Mouse (Mus musculus) hindbrain, embryonic 14.5 days (tissue): ENCODE results near the gene Bckdhb. TPM values are rescaled to one million over a fixed set of nuclear protein-coding genes. Genes with fewer than 3 reads are reported as not detected.
"Not testable (repeated sequence)": the region's sequence is repeated elsewhere in the genome, so short reads cannot be mapped to it uniquely, and the experiment has no call there.

ENCODE experiments used
- ATAC-seq: fragments of 200-750 bp; cut with Nextera tagmentation; 2 replicates; pipeline ENCODE4 v1.8.0; 2017; ENCODE audit warnings: moderate number of reproducible peaks, mild to moderate bottlenecking, moderate TSS enrichment, moderate library complexity; ENCODE audit not compliant: low FRiP score
- DNase-seq: peaks from one replicate; pipeline ENCODE4 v3.0.0-alpha.2; 2015; ENCODE audit warnings: low spot score
- H3K27ac ChIP-seq: fragments of 300-500 bp; sonication (generic); 2 replicates; pipeline ENCODE4 v1.5.1; 2014; ENCODE audit warnings: mild to moderate bottlenecking, moderate library complexity
- H3K27me3 ChIP-seq: fragments of 300-500 bp; sonication (generic); 2 replicates; pipeline ENCODE4 v1.6.1; 2014; ENCODE audit warnings: mild to moderate bottlenecking, low read length, mixed read lengths; ENCODE audit not compliant: control insufficient read depth, insufficient read depth
- H3K36me3 ChIP-seq: fragments of 300-500 bp; sonication (generic); replicated peaks from 2 replicates; pipeline ENCODE4 v1.6.1; 2014; ENCODE audit not compliant: control insufficient read depth, insufficient read depth
- H3K4me1 ChIP-seq: fragments of 300-500 bp; sonication (generic); replicated peaks from 2 replicates; pipeline ENCODE4 v1.6.1; 2014; ENCODE audit warnings: antibody characterized with exemption, low read length, mixed read lengths; ENCODE audit not compliant: control insufficient read depth, insufficient read depth
- H3K4me2 ChIP-seq: fragments of 300-500 bp; sonication (generic); replicated peaks from 2 replicates; pipeline ENCODE4 v1.6.1; 2014; ENCODE audit warnings: mild to moderate bottlenecking, moderate library complexity
- H3K4me3 ChIP-seq: fragments of 300-500 bp; sonication (generic); replicated peaks from 2 replicates; pipeline ENCODE4 v1.5.1; 2014; ENCODE audit warnings: mild to moderate bottlenecking, low read length
- H3K9ac ChIP-seq: fragments of 300-500 bp; sonication (generic); 2 replicates; pipeline ENCODE4 v1.6.1; 2014
- H3K9me3 ChIP-seq: fragments of 300-500 bp; sonication (generic); 2 replicates; pipeline ENCODE4 v1.6.1; 2016; ENCODE audit warnings: low read length; ENCODE audit not compliant: control insufficient read depth
- WGBS: fragments of 180-500 bp; shearing (Covaris S2); extraction: QIAGEN DNeasy Blood & Tissue Kit; methylation state at CpG from one replicate; pipeline ENCODE4 v1.1.7; 2014; 5-methylcytosine and 5-hydroxymethylcytosine counted together
- polyA plus RNA-seq: library from polyadenylated mRNA; unstranded; fragments of >200 nt; fragmentation: Nextera tagmentation; extraction: Ambion mirVana; gene quantifications from 2 replicates; pipeline ENCODE4 v1.2.1, GENCODE M21; 2014

Bckdhb gene
- polyA plus RNA-seq, 1 experiment from 2014 or later = 32.5 TPM

DNA sequence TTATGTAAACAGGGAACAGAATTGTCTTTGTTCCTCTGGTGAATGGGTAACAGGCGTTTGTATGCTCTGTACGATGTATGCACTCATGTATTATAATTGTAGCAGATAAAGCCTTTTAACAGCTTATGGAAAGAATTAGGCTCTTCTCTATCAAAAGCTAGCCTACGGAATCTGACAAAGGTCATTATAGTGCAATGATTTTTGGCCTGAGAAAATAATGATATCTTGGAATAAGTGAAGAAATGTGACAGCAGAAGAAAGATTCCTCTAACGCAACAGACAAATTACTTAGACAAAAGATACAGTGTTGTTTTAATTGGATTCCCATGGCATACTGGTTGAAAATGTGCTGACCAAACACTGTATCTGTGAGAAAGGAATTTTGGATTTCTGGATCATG is 122.0 kb downstream of the Bckdhb start:
- 30% methylated on average over 4 of the region's 4 CpGs for WGBS
- Histone ChIP-seq H3K4me3 (no peak overlapping the region), H3K4me1 (0 out of 2 replicates have a peak, but pooled peaks cover 3% of the 10 kb centered on the region), H3K4me2 (no peak overlapping the region), H3K9me3 (no peaks in the 10 kb centered on the region), H3K27me3 (no peaks in the 10 kb centered on the region), H3K9ac (no peak overlapping the region), H3K36me3 (no peaks in the 10 kb centered on the region), H3K27ac (peak overlapping the region; percentile 36; the same call in 1 of the 2 replicates)
- DNase-seq (no peak), ATAC-seq (no peak)

DNA sequence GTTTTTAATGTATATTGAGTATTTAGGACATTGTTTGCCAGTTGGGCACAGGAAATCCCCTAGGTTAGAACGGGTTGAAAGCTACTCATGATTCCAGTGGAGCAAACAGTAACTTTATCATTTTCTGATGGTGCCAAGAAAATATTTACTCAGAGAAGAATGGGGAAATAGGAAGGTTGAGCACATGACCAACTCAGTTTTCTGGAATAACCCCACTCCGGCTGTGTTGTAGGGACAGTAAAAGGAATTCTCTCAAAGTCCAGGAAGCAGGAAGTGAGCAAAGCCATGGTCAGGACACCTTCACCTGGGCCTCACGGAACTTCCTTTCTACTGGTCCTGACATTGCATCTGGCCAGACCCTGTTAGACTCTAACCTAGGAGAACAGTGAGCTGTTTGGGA is 122.5 kb downstream of the Bckdhb start:
- Histone ChIP-seq H3K27ac (peak overlapping the region; percentile 36; the same call in 1 of the 2 replicates), H3K4me2 (no peak overlapping the region), H3K4me3 (no peak overlapping the region), H3K4me1 (0 out of 2 replicates have a peak, but pooled peaks cover 3% of the 10 kb centered on the region), H3K9me3 (no peaks in the 10 kb centered on the region), H3K9ac (no peak overlapping the region), H3K36me3 (no peaks in the 10 kb centered on the region), H3K27me3 (no peaks in the 10 kb centered on the region)
- DNase-seq (no peak), ATAC-seq (no peak)
- 84% methylated on average over 3 of the region's 3 CpGs for WGBS

DNA sequence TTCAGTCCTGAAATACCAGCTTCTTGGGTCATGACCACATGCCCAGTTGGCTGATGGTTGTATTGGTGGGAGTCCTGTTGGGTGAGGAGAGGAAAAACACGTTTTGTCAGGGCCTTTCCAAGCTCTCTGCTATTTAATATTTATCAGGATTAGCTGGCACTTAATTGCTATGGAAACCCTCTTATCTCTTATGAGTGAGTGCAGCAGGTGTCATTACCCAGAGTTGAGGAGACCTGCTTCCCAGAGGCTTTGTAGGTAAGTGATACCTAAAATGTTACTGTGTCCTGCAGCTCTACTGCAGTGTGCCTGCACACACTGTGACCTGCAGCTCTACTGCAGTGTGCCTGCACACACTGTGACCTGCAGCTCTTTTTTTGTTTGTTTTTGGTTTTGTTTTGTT is 124.2 kb downstream of the Bckdhb start:
- H3K4me1 ChIP-seq = 0 out of 2 replicates have a peak, but pooled peaks cover 3% of the 10 kb centered on the region
- 48% methylated on average over 1 of the region's 1 CpGs for WGBS
- no peak for DNase-seq

DNA sequence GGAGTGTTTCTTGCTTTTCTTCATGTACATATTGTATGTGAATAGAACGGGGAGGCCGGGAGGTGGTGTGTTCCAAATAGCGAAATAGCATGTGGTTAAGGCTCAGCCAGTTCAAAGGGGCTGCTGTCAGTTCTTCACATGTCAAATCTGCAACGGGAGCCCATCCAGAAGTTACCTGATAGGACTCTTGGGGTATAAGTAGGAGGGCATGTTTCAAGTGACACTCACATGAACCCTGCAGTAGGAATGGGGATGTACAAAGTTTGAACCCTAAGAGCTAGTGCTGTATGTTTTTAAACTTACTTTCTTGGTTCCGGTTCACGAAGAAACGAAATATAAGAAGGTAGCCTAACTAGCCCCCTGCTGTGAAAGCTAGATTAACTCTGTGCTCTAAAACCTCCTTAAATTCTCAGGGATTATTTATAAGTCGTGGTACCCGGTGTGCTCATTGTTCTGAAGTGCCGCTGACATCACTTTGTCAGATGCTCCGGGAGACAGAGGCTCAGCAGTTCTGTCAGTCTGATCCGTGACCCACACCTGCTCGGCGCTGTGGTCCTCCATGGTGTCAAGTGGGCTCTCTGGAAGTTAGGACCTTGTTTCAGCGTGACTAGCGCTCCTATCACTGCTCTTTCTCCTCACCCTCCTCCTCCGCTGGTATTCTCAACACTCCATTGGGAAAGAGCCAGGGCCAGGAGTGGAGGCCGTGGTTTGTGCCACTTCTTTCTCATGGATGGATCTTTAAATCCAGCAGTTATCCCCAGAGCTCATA is 126.1 kb downstream of the Bckdhb start:
- WGBS = 83% methylated on average over 18 of the region's 18 CpGs

More for the DNA sequence above, 124.2 kb downstream of the Bckdhb start:
- H3K9me3 ChIP-seq = no peaks in the 10 kb centered on the region
- no peak overlapping the region for H3K4me3 ChIP-seq
- ATAC-seq = no peak
- H3K27me3 ChIP-seq = no peaks in the 10 kb centered on the region
- H3K36me3 ChIP-seq = no peaks in the 10 kb centered on the region
- no peak overlapping the region for H3K27ac ChIP-seq
- no peak overlapping the region for H3K9ac ChIP-seq
- no peak overlapping the region for H3K4me2 ChIP-seq

DNA sequence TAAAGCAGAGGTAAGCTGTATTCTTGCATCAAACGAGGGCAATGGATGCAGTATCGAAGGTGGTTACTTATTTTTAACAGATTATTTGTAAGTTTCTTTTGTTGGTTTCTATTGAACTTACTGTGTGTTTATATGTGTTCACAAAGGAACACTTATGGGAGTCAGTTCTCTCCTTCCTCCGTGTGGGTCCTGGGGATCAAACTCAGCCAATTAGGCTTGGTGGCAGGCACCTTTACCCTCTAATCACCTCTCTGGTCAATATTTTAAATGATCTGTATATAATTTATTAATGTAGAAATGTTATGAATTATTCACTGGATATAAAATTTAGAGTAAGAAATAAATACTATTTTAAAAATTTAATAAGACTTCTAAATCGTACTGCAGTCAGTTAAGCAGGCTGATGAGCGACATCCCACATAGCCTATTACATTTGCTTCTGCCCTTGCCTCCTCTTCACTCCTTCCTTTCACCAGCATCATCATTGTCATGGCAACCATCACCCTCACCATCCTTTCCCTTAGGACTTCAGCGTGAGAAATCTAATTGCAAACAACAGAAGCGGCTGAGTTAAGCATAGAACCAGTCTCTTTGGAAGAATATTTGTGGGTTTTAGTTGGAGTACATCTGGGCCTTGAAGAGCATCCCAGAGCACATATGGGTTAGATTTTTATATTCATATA is 130.3 kb downstream of the Bckdhb start:
- H3K27me3 ChIP-seq = no peaks in the 10 kb centered on the region
- ATAC-seq (peak; percentile 78), DNase-seq (peak; percentile 42)
- H3K36me3 ChIP-seq = no peaks in the 10 kb centered on the region
- no peaks in the 10 kb centered on the region for H3K4me1 ChIP-seq
- H3K4me2 ChIP-seq = no peak overlapping the region
- H3K9me3 ChIP-seq = no peaks in the 10 kb centered on the region
- no peak overlapping the region for H3K9ac ChIP-seq
- WGBS = 63% methylated on average over 7 of the region's 7 CpGs
- H3K4me3 ChIP-seq = no peak overlapping the region
- no peak overlapping the region for H3K27ac ChIP-seq

More for the DNA sequence above, 126.1 kb downstream of the Bckdhb start:
- no peak for DNase-seq
- Histone ChIP-seq H3K27me3 (no peaks in the 10 kb centered on the region), H3K27ac (no peak overlapping the region), H3K4me3 (no peak overlapping the region), H3K9ac (no peak overlapping the region), H3K4me2 (no peak overlapping the region), H3K4me1 (0 out of 2 replicates have a peak, but pooled peaks cover 3% of the 10 kb centered on the region), H3K9me3 (no peaks in the 10 kb centered on the region), H3K36me3 (no peaks in the 10 kb centered on the region)
- no peak for ATAC-seq

DNA sequence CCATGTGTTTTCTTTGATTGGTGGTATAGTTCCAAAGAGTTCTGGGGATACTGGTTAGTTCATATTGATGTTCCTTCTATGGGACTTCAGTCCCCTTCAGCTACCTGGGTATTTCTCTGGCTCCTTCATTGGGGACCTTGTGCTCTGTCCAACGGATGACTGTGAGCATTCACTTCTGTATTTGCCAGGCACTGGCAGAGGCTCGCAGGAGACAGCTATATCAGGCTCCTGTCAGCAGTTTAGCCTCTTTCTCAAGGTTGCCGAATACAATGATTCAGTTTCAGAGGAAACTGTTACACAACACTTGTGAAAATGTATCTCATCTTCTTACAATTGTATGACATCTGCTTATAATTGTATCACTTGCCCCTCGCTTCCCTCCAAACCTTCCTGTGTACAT is 135.8 kb downstream of the Bckdhb start:
- H3K9ac ChIP-seq, H3K27ac ChIP-seq, H3K9me3 ChIP-seq, H3K4me2 ChIP-seq, H3K27me3 ChIP-seq, H3K36me3 ChIP-seq, H3K4me3 ChIP-seq, DNase-seq, H3K4me1 ChIP-seq, ATAC-seq: not testable (repeated sequence)
- WGBS = 91% methylated on average over 4 of the region's 4 CpGs

DNA sequence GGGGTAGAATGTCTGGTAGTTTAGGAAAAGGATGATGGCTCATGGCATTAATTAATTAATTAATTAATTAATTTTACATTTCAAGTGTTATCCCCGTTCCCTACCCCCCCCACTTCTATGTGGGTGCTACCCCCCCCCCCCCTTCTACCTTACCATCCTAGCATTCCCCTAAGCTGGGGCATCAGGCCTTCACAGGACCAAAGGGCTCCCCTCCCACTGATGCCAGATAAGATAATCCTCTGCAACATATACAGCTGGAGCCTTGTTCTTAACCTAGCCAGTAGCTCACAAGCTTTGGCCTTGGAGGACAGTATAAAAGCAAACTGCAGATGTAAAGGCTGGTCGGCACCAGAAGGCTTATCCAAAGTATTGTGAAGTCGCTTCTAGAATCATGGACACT is 138.7 kb downstream of the Bckdhb start:
- WGBS = 98% methylated on average over 3 of the region's 3 CpGs
- Histone ChIP-seq H3K36me3 (no peaks in the 10 kb centered on the region), H3K9ac (no peak overlapping the region), H3K4me1 (no peaks in the 10 kb centered on the region), H3K9me3 (no peaks in the 10 kb centered on the region), H3K4me2 (no peak overlapping the region), H3K27ac (no peak overlapping the region), H3K27me3 (no peaks in the 10 kb centered on the region), H3K4me3 (no peak overlapping the region)
- ATAC-seq = no peak
- no peak for DNase-seq

DNA sequence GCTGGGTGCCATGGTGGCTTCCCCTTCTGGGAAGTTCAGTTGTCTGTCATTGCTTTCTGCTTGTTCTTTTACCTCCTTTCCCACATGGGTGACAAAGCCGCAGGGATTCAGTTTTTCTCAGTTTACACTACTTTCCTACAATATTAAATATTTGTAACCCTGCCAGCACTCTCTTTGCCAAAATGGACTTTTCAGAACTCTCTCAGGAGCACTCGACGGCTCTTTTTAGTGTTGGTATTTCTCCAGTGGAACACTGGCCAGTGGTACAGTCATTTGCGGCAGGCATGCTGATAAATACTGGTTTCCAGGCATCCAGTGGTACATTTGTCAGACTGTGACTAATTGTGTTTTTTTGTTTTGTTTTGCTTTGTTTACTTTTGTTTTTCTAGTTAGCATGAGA is 139.2 kb downstream of the Bckdhb start:
- no peak overlapping the region for H3K4me3 ChIP-seq
- WGBS = 82% methylated on average over 4 of the region's 4 CpGs
- ATAC-seq (no peak), DNase-seq (no peak)
- no peaks in the 10 kb centered on the region for H3K4me1 ChIP-seq
- H3K27me3 ChIP-seq = no peaks in the 10 kb centered on the region
- H3K36me3 ChIP-seq = no peaks in the 10 kb centered on the region
- no peak overlapping the region for H3K4me2 ChIP-seq
- no peak overlapping the region for H3K9ac ChIP-seq
- H3K9me3 ChIP-seq = no peaks in the 10 kb centered on the region
- H3K27ac ChIP-seq = no peak overlapping the region

DNA sequence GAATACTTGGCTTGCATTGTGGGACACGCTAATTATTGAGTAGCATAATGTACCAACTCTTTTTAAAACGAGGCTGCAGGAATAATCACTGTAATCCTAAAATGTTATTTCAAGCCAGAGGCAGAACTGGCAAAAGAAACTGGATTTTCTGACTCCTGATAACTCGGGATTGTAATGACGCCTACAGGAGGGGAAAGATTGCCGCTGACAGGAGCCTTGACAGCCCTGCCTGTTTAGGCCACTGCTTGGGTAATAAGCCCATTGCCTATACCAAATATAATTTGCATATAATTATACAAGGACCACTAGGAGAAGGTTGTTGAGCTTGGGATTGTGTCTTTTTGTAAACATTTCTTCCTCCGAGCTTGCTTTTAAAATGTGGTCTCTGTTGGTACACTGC is 145.3 kb downstream of the Bckdhb start:
- Histone ChIP-seq H3K27me3 (no peaks in the 10 kb centered on the region), H3K9ac (no peak overlapping the region), H3K4me2 (no peak overlapping the region), H3K36me3 (no peaks in the 10 kb centered on the region), H3K4me1 (0 out of 2 replicates have a peak, but pooled peaks cover 5% of the 10 kb centered on the region), H3K4me3 (no peak overlapping the region), H3K27ac (no peak overlapping the region), H3K9me3 (no peaks in the 10 kb centered on the region)
- ATAC-seq = no peak
- no peak for DNase-seq
- 66% methylated on average over 6 of the region's 6 CpGs for WGBS
